Mouse (Mus musculus) hindbrain, embryonic 11.5 days (tissue): ENCODE measurements around the gene Calhm1. TPM values are rescaled to one million over a fixed set of nuclear protein-coding genes. Genes with fewer than 3 reads are reported as not detected.
"Not testable (repeated sequence)": the region's sequence is repeated elsewhere in the genome, so short reads cannot be mapped to it uniquely, and the experiment has no call there.

ENCODE experiments used
- ATAC-seq: fragments of 200-750 bp; cut with Nextera tagmentation; 2 replicates; pipeline ENCODE4 v1.8.0; 2017; ENCODE audit warnings: mild to moderate bottlenecking, moderate TSS enrichment, moderate library complexity; ENCODE audit not compliant: low FRiP score
- DNase-seq: peaks from one replicate; pipeline ENCODE4 v3.0.0-alpha.2; 2015; ENCODE audit warnings: low spot score
- H3K27ac ChIP-seq: fragments of 300-500 bp; sonication (generic); 2 replicates; pipeline ENCODE4 v1.5.1; 2014; ENCODE audit warnings: mild to moderate bottlenecking, low read depth, low read length
- H3K27me3 ChIP-seq: fragments of 300-500 bp; sonication (generic); 2 replicates; pipeline ENCODE4 v1.6.1; 2014; ENCODE audit warnings: mild to moderate bottlenecking, low read length, moderate library complexity, mixed read lengths; ENCODE audit not compliant: control insufficient read depth, insufficient read depth
- H3K36me3 ChIP-seq: fragments of 300-500 bp; sonication (generic); 2 replicates; pipeline ENCODE4 v1.6.1; 2014; ENCODE audit warnings: mild to moderate bottlenecking, low read length, moderate library complexity, mixed read lengths; ENCODE audit not compliant: control insufficient read depth, insufficient read depth
- H3K4me1 ChIP-seq: fragments of 300-500 bp; sonication (generic); replicated peaks from 2 replicates; pipeline ENCODE4 v1.6.1; 2014; ENCODE audit warnings: low read length, mixed read lengths; ENCODE audit not compliant: control insufficient read depth, insufficient read depth
- H3K4me2 ChIP-seq: fragments of 300-500 bp; sonication (generic); replicated peaks from 2 replicates; pipeline ENCODE4 v1.6.1; 2014; ENCODE audit warnings: mild to moderate bottlenecking, low read depth, low read length
- H3K4me3 ChIP-seq: fragments of 300-500 bp; sonication (generic); 2 replicates; pipeline ENCODE4 v1.5.1; 2014; ENCODE audit warnings: low read depth, low read length
- H3K9ac ChIP-seq: fragments of 300-500 bp; sonication (generic); 2 replicates; pipeline ENCODE4 v1.6.1; 2014; ENCODE audit warnings: low read depth, low read length
- H3K9me3 ChIP-seq: fragments of 300-500 bp; sonication (generic); 2 replicates; pipeline ENCODE4 v1.6.1; 2016; ENCODE audit warnings: low read length; ENCODE audit not compliant: control insufficient read depth
- WGBS: fragments of 180-500 bp; shearing (Covaris S2); extraction: QIAGEN DNeasy Blood & Tissue Kit; methylation state at CpG from one replicate; pipeline ENCODE4 v1.1.7; 2014; 5-methylcytosine and 5-hydroxymethylcytosine counted together
- polyA plus RNA-seq: library from polyadenylated mRNA; unstranded; fragments of >200 nt; fragmentation: Nextera tagmentation; extraction: Ambion mirVana; gene quantifications from 2 replicates; pipeline ENCODE4 v1.2.1, GENCODE M21; 2014

Calhm1 gene
- polyA plus RNA-seq, 1 experiment from 2014 or later = not detected

DNA sequence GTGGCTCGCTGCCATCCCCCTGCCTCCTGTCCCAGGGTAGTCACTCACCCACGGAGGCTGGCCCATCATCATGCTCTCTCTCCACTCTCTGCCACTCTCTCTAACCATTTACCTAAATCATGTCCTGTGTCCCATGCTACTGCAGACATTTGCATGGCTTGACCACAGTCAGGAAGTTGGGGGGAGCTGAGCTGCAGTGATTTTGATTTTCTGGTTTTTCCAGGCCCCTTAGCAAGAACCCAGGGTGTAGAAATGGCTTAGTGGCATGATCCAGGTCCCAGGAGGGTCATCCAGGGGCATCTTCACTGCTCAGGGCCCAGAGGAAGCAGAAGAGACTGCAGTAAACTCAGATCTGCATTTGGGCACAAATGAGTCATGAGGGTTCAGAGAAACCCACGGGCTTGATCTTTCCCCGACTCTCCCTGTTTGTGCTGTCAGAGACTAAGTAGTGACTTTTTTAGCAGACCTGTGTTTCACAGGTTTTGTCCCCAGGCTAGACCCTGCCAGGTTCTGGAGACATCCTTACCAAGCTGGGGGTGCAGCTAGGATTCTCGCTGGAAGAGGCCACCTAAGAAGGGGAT lies 4.3 kb upstream of the Calhm1 start:
- Histone ChIP-seq H3K27me3 (0 out of 2 replicates have a peak, but pooled peaks cover 2% of the 10 kb centered on the region), H3K36me3 (no peaks in the 10 kb centered on the region), H3K9ac (no peak overlapping the region), H3K9me3 (no peaks in the 10 kb centered on the region), H3K27ac (no peak overlapping the region), H3K4me2 (no peak overlapping the region), H3K4me3 (no peak overlapping the region), H3K4me1 (no peaks in the 10 kb centered on the region)
- DNase-seq (no peak), ATAC-seq (no peak)
- WGBS = 85% methylated on average over 5 of the region's 5 CpGs

DNA sequence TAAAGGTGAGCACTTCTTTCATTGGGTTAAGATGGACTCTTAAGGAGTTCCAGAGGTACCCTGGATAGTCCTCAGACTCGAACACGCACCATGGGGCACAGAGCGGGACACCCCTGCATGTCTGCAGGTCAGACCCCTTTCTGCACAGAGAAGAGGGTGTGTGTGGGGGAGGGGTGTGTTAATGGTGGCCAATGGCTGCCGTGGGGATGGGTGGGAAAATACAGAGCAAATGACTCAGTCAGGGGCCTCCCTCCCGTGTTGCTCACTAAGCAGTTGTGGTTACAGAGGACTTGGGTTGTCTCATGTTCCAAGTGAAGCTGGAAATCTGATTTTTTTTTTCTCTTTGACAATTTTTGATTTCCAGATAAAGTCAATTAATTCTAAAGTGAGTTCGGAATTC lies 1.6 kb downstream of the Calhm1 start:
- peaks cover 3% of the 10 kb centered on the region; the same call in 1 of the 2 replicates for H3K4me1 ChIP-seq
- H3K4me3 ChIP-seq = no peak overlapping the region
- DNase-seq (no peak), ATAC-seq (no peak)
- no peak overlapping the region for H3K9ac ChIP-seq
- no peak overlapping the region for H3K4me2 ChIP-seq
- no peak overlapping the region for H3K27ac ChIP-seq
- H3K9me3 ChIP-seq = no peaks in the 10 kb centered on the region
- 80% methylated on average over 6 of the region's 6 CpGs for WGBS
- no peaks in the 10 kb centered on the region for H3K36me3 ChIP-seq
- no peaks in the 10 kb centered on the region for H3K27me3 ChIP-seq

DNA sequence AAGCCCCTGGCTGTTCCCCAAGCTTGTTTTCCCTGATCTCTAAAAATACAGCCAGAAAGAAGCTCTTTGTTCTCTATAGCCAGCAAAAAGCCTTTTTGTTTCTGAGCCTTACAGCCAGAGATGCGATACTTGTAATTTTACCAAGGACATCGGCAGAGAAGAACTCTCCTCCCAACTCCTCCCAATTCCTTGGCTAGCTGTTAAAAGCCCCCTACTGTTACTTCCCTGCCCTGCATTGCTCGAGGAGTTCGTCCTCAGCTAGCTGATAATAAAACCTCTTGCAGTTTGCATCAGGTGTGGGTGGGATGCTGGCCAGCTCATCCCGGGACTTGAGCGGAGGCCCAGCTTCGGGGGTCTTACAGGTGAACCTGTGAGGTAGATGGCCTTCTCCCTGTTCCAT lies 4.4 kb downstream of the Calhm1 start:
- not testable (repeated sequence) for ATAC-seq, H3K4me1 ChIP-seq, H3K27me3 ChIP-seq, DNase-seq, H3K27ac ChIP-seq, H3K9me3 ChIP-seq, H3K4me2 ChIP-seq, H3K9ac ChIP-seq, H3K36me3 ChIP-seq, H3K4me3 ChIP-seq
- 38% methylated on average over 7 of the region's 7 CpGs for WGBS

DNA sequence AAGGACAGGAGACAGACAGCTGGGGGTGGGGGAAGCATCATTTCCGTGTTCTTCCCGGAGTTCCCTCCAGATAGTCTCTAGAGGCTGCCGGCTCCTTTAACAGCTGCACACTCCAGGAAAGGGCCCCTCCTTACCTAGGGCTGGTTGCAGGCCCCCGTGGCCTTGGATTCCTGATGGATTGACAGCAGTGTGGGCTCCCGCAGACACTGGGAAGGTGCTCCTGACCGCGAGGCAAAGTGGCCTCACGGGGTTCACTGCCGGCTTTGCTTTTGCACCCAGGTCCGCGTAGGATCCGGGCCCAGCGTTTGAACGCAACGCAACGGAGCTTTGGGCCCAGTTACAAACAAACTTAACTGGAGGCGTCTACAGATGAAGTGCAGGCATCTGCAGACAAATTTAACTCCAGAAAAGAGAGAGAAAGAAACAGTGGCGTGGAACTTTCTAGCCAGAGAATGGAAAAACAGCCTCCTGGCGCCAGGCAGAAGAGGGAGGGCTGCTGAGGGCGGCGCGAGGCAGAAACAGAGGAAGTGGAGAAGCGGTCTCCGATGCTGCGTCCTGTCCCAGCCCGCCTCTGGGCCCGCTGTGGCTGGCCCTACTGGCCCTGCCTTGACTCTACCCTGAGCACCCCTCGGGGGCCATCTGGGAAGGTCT lies 6.2 kb downstream of the Calhm1 start, which contains the start of gene Calhm2:
Gene Calhm2 (minus strand): TSS at position 524 of the 651 bp plus-strand sequence.
- 14% methylated on average over 28 of the region's 28 CpGs for WGBS
- no peaks in the 10 kb centered on the region for H3K36me3 ChIP-seq
- H3K9ac ChIP-seq = peak within 1 kb of the TSS; percentile 45; the same call in 1 of the 2 replicates
- no peak within 1 kb of the TSS for H3K27ac ChIP-seq
- H3K9me3 ChIP-seq = no peaks in the 10 kb centered on the region
- H3K4me3 ChIP-seq = peak within 1 kb of the TSS; percentile 18
- H3K27me3 ChIP-seq = no peaks in the 10 kb centered on the region
- ATAC-seq = no peak
- DNase-seq = peak; percentile 47
- peak within 1 kb of the TSS; percentile 35 for H3K4me2 ChIP-seq
- peaks cover 5% of the 10 kb centered on the region; the same call in 1 of the 2 replicates for H3K4me1 ChIP-seq

DNA sequence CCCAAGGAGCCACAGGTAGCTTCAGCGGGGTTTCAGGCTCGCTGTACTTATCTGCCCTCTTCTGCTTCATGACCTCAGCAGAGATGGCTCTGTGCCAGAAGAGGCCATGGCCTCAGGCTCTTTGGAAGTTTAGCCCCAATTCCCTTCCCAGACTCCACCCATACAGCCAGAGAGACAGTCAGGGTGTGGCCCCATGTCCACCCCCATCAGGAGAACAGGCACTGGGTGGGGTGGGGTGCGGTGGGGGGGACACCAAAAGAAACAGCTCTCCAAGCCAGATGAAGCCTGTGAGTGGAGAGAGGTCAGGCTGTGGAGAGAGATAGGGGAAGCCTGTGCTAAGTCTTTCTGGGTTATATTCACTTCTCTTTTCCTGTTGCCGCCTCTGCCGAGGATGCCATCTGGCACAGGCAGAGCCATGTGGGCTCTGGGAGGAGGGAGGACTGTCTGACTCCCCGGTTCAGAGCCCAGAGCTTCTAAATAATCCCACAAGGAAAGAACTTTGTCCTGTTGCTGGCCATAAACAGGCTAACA lies 6.9 kb downstream of the Calhm1 start:
- Histone ChIP-seq H3K4me1 (peaks cover 5% of the 10 kb centered on the region; the same call in 1 of the 2 replicates), H3K4me3 (0 out of 2 replicates have a peak overlapping the region, but pooled peaks have one; percentile 18), H3K27me3 (no peaks in the 10 kb centered on the region), H3K9me3 (no peaks in the 10 kb centered on the region), H3K27ac (no peak overlapping the region), H3K9ac (no peak overlapping the region; the same call in 1 of the 2 replicates), H3K4me2 (peak overlapping the region; percentile 35; the same call in 1 of the 2 replicates), H3K36me3 (no peaks in the 10 kb centered on the region)
- ATAC-seq (no peak), DNase-seq (no peak)
- WGBS = 59% methylated on average over 6 of the region's 6 CpGs

DNA sequence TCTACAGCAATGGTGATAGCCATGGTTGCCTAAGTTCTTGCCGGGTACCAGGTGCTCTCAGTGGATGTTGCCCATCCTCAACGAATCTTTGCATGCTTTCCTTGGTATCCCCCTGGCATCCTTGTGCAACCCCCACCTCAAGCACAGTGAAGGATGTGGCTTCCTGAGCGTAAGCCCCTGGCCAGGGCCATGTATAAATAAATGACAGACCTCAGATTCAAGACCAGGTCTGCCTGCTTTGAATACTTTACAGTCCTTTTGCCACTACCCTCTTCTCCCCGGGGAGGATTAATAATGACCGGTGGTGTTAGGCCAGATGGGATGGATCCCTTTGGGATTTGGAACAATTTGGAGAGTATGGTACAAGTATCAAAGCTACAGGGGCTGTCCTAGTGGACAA lies 7.9 kb downstream of the Calhm1 start:
- Histone ChIP-seq H3K4me1 (peaks cover 5% of the 10 kb centered on the region; the same call in 1 of the 2 replicates), H3K27ac (no peak overlapping the region)

DNA sequence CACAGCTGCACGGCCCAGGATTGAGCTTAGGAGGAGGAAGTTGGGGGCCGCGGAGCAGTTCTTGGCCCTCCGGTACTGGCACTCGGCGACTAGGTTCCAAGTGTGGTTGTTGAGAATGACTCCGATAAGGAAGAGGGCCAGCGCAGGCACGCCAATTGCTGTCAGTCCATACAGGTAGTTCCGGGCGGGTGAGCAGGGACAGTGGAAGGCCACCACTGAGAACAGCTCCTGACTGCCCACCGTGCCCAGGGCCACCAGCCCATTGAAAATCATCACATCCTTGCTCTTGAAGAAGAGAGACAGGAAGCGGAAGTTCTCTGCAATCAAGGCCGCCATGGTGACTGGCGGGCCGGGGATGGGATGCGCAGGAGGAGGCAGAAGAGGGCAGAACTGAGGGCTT lies 8.5 kb downstream of the Calhm1 start:
- whole genome bisulfite sequencing = 90% methylated on average over 17 of the region's 17 CpGs
- Histone ChIP-seq H3K9me3 (no peaks in the 10 kb centered on the region), H3K4me1 (peaks cover 5% of the 10 kb centered on the region; the same call in 1 of the 2 replicates), H3K9ac (no peak overlapping the region), H3K4me3 (no peak overlapping the region), H3K27me3 (no peaks in the 10 kb centered on the region), H3K36me3 (peaks cover 7% of the 10 kb centered on the region; the same call in 1 of the 2 replicates), H3K4me2 (no peak overlapping the region), H3K27ac (no peak overlapping the region)
- DNase-seq (no peak), ATAC-seq (no peak)

More for the DNA sequence above, 7.9 kb downstream of the Calhm1 start:
- H3K9me3 ChIP-seq = no peaks in the 10 kb centered on the region
- no peak overlapping the region for H3K4me2 ChIP-seq
- peaks cover 3% of the 10 kb centered on the region; the same call in 1 of the 2 replicates for H3K36me3 ChIP-seq
- WGBS = 87% methylated on average over 5 of the region's 5 CpGs
- H3K27me3 ChIP-seq = no peaks in the 10 kb centered on the region
- no peak for DNase-seq
- H3K9ac ChIP-seq = no peak overlapping the region
- ATAC-seq = no peak
- H3K4me3 ChIP-seq = no peak overlapping the region

DNA sequence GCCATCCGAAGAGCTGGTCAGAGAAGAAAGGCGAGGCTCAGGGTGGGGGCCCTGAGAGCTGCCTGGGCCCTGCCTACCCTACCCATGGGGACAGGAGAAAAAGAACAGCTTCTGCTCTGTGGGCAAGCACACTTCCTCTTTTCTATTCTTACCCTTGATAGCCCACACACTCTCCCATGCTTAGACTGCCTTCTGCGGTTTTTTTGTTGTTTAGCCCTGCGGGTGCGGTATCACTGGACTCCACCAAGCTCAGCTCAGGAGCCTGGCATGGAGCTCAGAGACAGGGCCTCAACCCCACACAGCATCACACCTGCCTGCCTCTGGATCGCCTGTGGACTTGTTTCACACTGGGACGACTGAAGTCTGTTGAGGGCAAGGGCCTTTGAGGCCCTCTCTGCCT lies 10.9 kb downstream of the Calhm1 start:
- Histone ChIP-seq H3K27me3 (no peaks in the 10 kb centered on the region), H3K4me1 (peaks cover 5% of the 10 kb centered on the region; the same call in 1 of the 2 replicates), H3K9me3 (no peaks in the 10 kb centered on the region), H3K4me3 (no peak overlapping the region), H3K36me3 (peaks cover 15% of the 10 kb centered on the region), H3K9ac (no peak overlapping the region), H3K4me2 (no peak overlapping the region), H3K27ac (no peak overlapping the region)
- 91% methylated on average over 7 of the region's 7 CpGs for WGBS
- ATAC-seq = no peak
- DNase-seq = no peak
